Mouse (Mus musculus) megakaryocyte, embryonic 14.5 days (primary cell): ENCODE data around the gene Pum1.

Experiments used
- FLI1 ChIP-seq: IDR thresholded peaks from 2 replicates; pipeline ENCODE4 v1.6.1; 2012; ENCODE audit warnings: low read length, inconsistent platforms, mixed read lengths
- GATA1 ChIP-seq: IDR thresholded peaks from 3 replicates; pipeline ENCODE4 v1.6.1; 2012; ENCODE audit warnings: mixed read lengths, low read length, inconsistent platforms, borderline replicate concordance

GRCm38 (mm10) chr4:130659470-130659869 lies 3.7 kb upstream of the Pum1 start:
- TF ChIP-seq FLI1 (no peak), GATA1 (no peak)
